Mouse (Mus musculus): Measurements from ENCODE around the gene Ppt1. TPM values are rescaled to one million over a fixed set of nuclear protein-coding genes. Genes with fewer than 3 reads are reported as not detected.
A peak's percentile ranks its signal among the peaks of the same experiment; 100 is the strongest.
"Not testable (repeated sequence)": the region's sequence is repeated elsewhere in the genome, so short reads cannot be mapped to it uniquely, and the experiment has no call there.

Ppt1 gene
- 73.6 and 84.3 TPM in 2 replicates for total RNA-seq (2017)

- peak; percentile 92 to 96 for ATAC-seq (replicated peaks in 1 of 2; ENCODE audit: insufficient read depth in 1 of 2, low FRiP score in 2 of 2, low TSS enrichment in 1 of 2, low read depth in 1 of 2, poor library complexity in 2 of 2, severe bottlenecking in 2 of 2)
Measured at GRCm38 (mm10) chr4:122835530-122836402, at the start of gene Ppt1. Ppt1 (plus strand) TSS chr4:122836242.

- no peak for ATAC-seq (replicated peaks in 1 of 2; ENCODE audit: insufficient read depth in 1 of 2, low FRiP score in 2 of 2, low TSS enrichment in 1 of 2, low read depth in 1 of 2, poor library complexity in 2 of 2, severe bottlenecking in 2 of 2)
Measured at GRCm38 (mm10) chr4:122789335-122790089, 46.5 kb upstream of the Ppt1 start.

GRCm38 (mm10) chr4:122808108-122808507 is 27.9 kb upstream of the Ppt1 start:
- ATAC-seq (replicated peaks in 1 of 2; ENCODE audit: insufficient read depth in 1 of 2, low FRiP score in 2 of 2, low TSS enrichment in 1 of 2, low read depth in 1 of 2, poor library complexity in 2 of 2, severe bottlenecking in 2 of 2), result peak; percentile 96 to 97

DNA sequence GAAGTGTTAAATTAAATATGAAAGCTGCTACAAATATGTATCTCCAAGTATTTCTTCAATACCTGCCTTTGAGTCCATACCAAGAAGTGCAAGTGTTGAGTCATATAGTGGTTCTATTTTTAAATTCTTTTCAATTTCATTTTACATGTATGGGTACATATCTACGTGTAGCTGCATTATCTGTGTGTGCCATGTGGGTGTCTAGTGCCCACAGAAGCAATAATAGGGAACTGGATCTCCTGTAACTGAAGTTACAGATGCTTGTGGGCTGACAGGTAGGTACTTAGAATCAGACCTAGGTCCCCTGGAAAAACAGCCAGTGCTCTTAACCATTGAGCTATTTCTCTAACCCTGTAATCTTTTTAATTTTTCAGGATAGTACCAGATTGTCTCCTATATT is 24.9 kb upstream of the Ppt1 start:
- 0 out of 4 replicates have a peak, but pooled peaks of 1 of the 2 experiments have one; percentile 28 for ATAC-seq (replicated peaks in 1 of 2; ENCODE audit: insufficient read depth in 1 of 2, low FRiP score in 2 of 2, low TSS enrichment in 1 of 2, low read depth in 1 of 2, poor library complexity in 2 of 2, severe bottlenecking in 2 of 2)

GRCm38 (mm10) chr4:122811824-122812223 is 24.2 kb upstream of the Ppt1 start:
- no peak for ATAC-seq (replicated peaks in 1 of 2; ENCODE audit: insufficient read depth in 1 of 2, low FRiP score in 2 of 2, low TSS enrichment in 1 of 2, low read depth in 1 of 2, poor library complexity in 2 of 2, severe bottlenecking in 2 of 2)

DNA sequence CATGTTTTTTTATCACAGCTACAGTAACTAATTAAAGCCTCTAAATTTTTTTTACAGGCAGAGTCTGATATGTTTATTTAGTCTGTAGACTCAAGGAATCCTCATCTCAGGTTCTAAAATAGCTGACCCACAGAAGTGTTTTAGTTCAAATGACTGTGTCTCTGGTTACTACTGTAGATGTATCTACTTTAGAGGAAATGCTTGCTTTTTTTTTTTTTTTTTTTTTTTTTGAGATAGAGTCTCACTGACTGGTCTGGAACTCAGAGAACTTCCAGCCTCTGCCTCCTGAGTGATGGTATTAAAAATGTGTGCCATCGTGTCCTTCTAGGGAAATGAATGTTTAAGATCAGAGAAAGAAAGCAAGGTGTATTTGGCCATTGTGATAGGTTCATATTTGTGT is 19.8 kb upstream of the Ppt1 start:
- no peak; a peak in 1 of 4 replicates for ATAC-seq (replicated peaks in 1 of 2; ENCODE audit: insufficient read depth in 1 of 2, low FRiP score in 2 of 2, low TSS enrichment in 1 of 2, low read depth in 1 of 2, poor library complexity in 2 of 2, severe bottlenecking in 2 of 2)

GRCm38 (mm10) chr4:122820941-122821340 is 15.1 kb upstream of the Ppt1 start:
- not testable (repeated sequence) for ATAC-seq (replicated peaks in 1 of 2; ENCODE audit: insufficient read depth in 1 of 2, low FRiP score in 2 of 2, low TSS enrichment in 1 of 2, low read depth in 1 of 2, poor library complexity in 2 of 2, severe bottlenecking in 2 of 2)

DNA sequence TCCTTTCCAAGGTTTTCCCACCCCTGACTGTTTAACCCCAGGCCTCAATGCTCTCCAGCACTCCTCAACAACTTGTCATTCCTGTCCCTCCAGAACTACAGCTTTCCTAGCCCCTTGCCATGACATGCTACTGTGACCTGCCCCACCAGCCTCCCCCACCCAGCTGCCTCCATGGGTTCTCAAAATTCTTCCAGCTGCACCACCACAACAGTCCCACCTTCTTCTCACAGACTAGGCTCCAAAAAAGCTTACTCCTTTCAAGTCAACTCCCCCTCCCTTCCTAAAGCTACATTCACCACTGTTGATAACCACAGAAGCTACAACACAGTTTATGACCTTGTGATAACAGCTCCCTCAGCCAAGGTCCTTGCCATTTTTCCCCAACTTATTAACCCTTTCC is 8.4 kb upstream of the Ppt1 start:
- peak in 1 of 2 experiments; percentile 27; a peak in 1 of 4 replicates for ATAC-seq (replicated peaks in 1 of 2; ENCODE audit: insufficient read depth in 1 of 2, low FRiP score in 2 of 2, low TSS enrichment in 1 of 2, low read depth in 1 of 2, poor library complexity in 2 of 2, severe bottlenecking in 2 of 2)

GRCm38 (mm10) chr4:122829339-122829738 is 6.7 kb upstream of the Ppt1 start:
- no peak for ATAC-seq (replicated peaks in 1 of 2; ENCODE audit: insufficient read depth in 1 of 2, low FRiP score in 2 of 2, low TSS enrichment in 1 of 2, low read depth in 1 of 2, poor library complexity in 2 of 2, severe bottlenecking in 2 of 2)

- no peak for ATAC-seq (replicated peaks in 1 of 2; ENCODE audit: insufficient read depth in 1 of 2, low FRiP score in 2 of 2, low TSS enrichment in 1 of 2, low read depth in 1 of 2, poor library complexity in 2 of 2, severe bottlenecking in 2 of 2)
Measured at GRCm38 (mm10) chr4:122831888-122832287, 4.2 kb upstream of the Ppt1 start.

DNA sequence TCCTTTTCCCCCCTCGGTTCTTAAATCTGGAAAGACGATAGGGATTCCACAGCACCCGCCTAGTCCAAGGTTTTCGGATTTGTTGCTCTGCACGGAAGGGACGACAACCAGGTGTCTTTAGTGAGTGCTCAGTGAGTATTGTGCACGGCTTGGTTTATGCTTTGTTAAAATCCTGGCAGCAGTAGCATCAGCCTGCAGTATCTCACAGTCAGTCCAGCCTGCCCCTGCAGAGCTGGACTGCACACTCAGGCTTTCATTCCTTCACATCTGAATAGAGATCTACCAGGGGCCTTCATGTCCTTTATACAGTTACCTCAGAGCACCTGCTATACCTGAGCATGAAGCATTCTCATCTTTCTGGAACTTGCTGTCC is 347 bp downstream of the Ppt1 start:
- 0 out of 4 replicates have a peak, but pooled peaks of 1 of the 2 experiments have one; percentile 40 for ATAC-seq (replicated peaks in 1 of 2; ENCODE audit: insufficient read depth in 1 of 2, low FRiP score in 2 of 2, low TSS enrichment in 1 of 2, low read depth in 1 of 2, poor library complexity in 2 of 2, severe bottlenecking in 2 of 2)

DNA sequence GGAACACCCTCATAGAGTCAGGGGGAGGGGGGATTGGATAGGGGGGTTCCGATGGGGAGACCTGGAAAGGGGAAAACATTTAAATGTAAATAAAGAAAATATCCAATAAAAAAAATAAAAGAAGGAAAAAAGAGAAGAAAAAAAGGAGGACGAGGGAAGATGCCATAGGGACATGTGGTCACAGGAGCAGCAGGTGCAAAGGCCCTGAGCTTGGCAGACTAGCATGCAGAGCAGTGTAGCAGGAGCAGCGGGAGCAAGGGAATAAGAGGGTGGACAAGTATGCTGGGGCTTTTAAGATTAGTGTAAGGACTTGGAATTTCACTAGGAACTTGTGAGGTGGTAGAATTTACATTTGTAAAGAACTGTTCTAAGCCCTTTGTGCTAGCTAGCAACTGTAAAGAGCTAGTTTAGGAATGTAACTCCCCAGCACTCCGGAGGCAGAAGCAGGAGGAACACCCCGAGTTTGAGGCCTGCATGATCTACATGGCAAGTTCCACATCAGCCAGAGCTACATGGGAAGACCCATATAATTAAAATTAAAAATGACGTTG is 1.2 kb downstream of the Ppt1 start:
- no peak for ATAC-seq (replicated peaks in 1 of 2; ENCODE audit: insufficient read depth in 1 of 2, low FRiP score in 2 of 2, low TSS enrichment in 1 of 2, low read depth in 1 of 2, poor library complexity in 2 of 2, severe bottlenecking in 2 of 2)

DNA sequence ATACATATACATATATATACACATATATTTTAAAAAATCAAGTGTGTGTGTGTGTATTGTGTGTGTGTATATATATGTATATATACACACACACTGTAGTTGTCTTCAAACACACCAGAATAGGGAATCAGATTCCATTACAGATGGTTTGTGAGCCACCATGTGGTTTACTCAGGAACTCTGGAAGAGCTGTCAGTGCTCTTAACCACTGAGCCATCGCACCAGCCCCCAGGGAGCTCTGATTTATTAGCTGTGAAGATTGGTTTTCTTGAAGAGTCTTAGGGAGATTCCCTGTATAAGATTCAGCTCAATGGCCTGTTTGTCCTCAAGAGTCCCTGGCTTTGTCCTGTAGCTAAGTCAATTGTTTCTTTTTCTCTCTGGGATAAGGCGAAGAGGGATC is 2.0 kb downstream of the Ppt1 start:
- no peak for ATAC-seq (replicated peaks in 1 of 2; ENCODE audit: insufficient read depth in 1 of 2, low FRiP score in 2 of 2, low TSS enrichment in 1 of 2, low read depth in 1 of 2, poor library complexity in 2 of 2, severe bottlenecking in 2 of 2)

- ATAC-seq (replicated peaks in 1 of 2; ENCODE audit: insufficient read depth in 1 of 2, low FRiP score in 2 of 2, low TSS enrichment in 1 of 2, low read depth in 1 of 2, poor library complexity in 2 of 2, severe bottlenecking in 2 of 2), result peak in 1 of 2 experiments; percentile 44; a peak in 1 of 4 replicates
Measured at GRCm38 (mm10) chr4:122838416-122838815, 2.4 kb downstream of the Ppt1 start.

- peak; percentile 93 to 95 for ATAC-seq (replicated peaks in 1 of 2; ENCODE audit: insufficient read depth in 1 of 2, low FRiP score in 2 of 2, low TSS enrichment in 1 of 2, low read depth in 1 of 2, poor library complexity in 2 of 2, severe bottlenecking in 2 of 2)
Measured at GRCm38 (mm10) chr4:122848150-122848621, 12.1 kb downstream of the Ppt1 start.

GRCm38 (mm10) chr4:122851535-122851934 is 15.5 kb downstream of the Ppt1 start:
- no peak for ATAC-seq (replicated peaks in 1 of 2; ENCODE audit: insufficient read depth in 1 of 2, low FRiP score in 2 of 2, low TSS enrichment in 1 of 2, low read depth in 1 of 2, poor library complexity in 2 of 2, severe bottlenecking in 2 of 2)

DNA sequence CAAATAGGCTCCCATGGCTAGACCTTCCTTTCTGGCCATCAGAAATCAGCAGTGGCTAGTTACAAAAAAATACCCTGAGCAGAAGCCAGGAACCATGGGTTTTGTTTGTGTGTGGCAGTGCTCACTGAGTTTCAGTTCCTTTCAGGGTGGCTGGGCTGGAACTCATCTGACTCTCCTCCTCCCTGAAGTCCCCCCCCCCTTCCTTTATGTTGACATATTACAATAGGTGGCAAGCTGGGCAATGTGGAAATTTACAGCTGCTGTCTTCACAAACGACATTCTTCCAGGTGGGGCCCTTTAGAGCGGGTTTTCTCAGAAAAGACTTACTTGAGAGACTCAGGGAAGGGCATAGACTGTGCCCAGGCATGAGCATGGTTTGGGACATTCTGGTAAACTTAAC is 17.6 kb downstream of the Ppt1 start:
- ATAC-seq (replicated peaks in 1 of 2; ENCODE audit: insufficient read depth in 1 of 2, low FRiP score in 2 of 2, low TSS enrichment in 1 of 2, low read depth in 1 of 2, poor library complexity in 2 of 2, severe bottlenecking in 2 of 2), result peak; percentile 59 to 85; a peak in 3 of 4 replicates

DNA sequence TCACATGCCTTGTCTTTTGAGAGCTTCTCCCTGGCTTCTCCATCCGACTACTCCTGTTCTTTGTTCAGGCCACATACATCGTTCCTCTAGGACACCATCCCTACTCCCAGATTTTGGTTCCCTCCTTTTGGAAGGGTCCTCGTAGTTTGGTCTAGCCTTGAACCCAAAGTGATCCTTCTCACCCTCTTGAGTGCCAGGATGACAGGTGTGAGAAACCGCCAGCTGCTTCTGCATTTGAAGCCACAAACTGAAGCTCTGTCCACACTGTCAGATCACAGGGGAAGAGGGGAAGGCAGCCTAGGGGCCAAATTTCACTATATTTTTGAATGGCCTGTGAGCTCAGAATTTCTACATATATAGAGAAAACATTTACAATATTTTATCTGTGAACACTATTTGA is 18.7 kb downstream of the Ppt1 start:
- no peak for ATAC-seq (replicated peaks in 1 of 2; ENCODE audit: insufficient read depth in 1 of 2, low FRiP score in 2 of 2, low TSS enrichment in 1 of 2, low read depth in 1 of 2, poor library complexity in 2 of 2, severe bottlenecking in 2 of 2)

Measured in hematopoietic stem cell, adult 5-6 weeks (primary cell).